Mouse (Mus musculus) CH12F3 (cell line): ENCODE measurements around the gene Glrx2.

Experiments used
- in situ Hi-C: fragments of 300-500 bp; cut with MboI; formaldehyde crosslinking; loops from 2 replicates; pipeline ENCODE4 v1.14.3; 2020; ENCODE audit warnings: low sequenced_read_pairs

The Glrx2 gene

GRCm38 (mm10) chr1:143741331-143741730 lies 25.2 kb downstream of the Glrx2 start:
- in situ Hi-C loops, result no loop called here

- in situ Hi-C loops, result no loop called here
Observed at GRCm38 (mm10) chr1:143742186-143742585, 26.0 kb downstream of the Glrx2 start.

GRCm38 (mm10) chr1:143745871-143746270 lies 29.7 kb downstream of the Glrx2 start:
- in situ Hi-C loops, result no loop called here

DNA sequence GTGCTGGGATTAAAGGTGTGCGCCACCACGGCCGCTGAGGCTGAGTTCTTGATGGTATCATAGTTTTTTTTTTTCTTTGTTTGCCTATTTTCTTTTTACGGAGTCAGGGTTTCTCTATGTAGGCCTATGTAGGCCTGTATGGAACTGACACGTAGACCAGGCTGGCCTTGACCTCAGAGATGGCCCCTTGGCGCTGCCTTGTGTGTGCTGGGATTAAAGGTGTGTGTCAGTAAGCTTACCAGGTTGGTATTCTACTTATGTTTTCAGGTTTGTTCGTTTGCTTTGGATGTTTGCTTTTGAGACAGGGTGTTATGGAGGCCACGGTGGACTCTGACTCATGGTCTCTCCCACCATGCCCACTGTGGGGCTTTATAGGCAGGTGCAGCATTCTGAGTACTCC lies 46.0 kb downstream of the Glrx2 start:
- in situ Hi-C loops, result no loop called here

DNA sequence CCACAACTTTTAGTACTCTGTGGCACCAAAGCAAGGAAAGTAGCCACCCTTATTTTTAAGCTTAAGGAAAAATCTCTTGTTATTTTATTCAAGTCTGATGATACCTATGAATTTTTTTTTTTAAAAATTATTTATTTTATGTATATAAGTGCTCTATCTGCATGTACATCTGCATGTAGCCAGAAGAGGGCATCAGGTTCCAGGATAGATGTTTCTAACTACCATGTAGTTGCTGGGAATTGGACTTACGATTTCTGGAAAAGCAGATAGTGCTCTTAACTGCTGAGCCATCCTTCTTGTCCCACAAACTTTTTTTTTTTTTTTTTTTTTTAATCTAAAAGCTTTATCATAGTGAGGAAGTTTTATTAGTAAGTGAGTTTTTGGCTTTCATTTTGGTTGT lies 48.3 kb downstream of the Glrx2 start:
- in situ Hi-C loops, result no loop called here

DNA sequence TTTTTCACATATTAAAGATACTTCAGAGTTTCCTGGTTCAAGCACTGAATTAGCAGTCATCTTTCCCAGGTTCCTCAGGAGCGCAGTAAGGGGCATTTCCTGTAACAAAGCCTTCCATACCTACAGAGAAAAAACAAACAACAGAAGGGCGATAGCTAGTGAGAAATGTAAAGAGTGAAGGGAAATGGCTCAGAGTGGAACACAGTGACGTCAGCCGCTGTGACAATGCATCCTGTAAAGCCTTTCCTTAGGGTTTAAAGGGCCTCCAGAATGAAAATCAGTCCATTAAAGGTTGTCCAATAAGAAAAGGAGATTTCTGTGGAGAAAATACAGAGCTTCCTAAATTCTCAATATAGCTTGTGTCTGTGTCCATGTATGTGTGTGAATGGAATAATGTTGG lies 49.7 kb downstream of the Glrx2 start:
- in situ Hi-C loops, result no loop called here

GRCm38 (mm10) chr1:143766238-143766637 lies 50.1 kb downstream of the Glrx2 start:
- in situ Hi-C loops, result no loop called here

GRCm38 (mm10) chr1:143770444-143771109 lies 54.4 kb downstream of the Glrx2 start:
- in situ Hi-C loops, result no loop called here

DNA sequence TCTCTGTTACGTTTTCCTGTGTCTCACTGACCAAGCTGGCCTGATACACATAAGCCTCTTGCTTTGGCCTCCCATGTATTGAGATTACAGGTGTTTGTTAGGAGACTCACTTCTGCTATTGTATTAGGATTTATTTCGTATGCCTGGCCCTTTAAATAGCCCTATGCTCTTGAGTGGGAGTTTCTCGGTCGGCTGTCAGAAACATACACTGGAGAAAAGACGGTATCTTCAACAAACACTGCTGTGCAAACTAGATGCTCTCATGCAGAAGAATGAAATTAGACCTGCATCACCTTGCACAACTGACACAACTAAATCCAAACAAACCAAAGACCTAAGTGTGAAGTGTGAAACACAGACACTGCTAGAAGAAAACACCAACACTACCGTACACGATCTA lies 56.9 kb downstream of the Glrx2 start:
- in situ Hi-C loops, result no loop called here

DNA sequence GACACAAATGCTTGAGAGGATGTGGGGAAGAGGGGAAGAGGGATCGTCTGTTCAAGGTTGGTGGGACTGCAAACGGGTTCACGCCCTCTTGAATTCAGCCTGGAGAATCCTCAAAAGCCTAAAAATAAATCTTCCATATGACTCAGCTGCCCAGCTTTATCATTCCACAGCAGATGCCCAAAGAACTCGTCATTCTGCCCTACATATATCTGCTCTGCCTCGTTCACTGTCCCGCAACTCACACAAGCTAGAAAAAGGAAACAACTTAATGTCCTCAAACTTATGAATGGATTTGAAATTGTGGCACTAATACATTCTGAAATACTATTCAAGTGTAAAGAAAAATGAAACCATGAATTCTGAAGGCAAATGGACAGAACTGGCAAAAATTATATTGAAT lies 57.8 kb downstream of the Glrx2 start:
- in situ Hi-C loops, result no loop called here

DNA sequence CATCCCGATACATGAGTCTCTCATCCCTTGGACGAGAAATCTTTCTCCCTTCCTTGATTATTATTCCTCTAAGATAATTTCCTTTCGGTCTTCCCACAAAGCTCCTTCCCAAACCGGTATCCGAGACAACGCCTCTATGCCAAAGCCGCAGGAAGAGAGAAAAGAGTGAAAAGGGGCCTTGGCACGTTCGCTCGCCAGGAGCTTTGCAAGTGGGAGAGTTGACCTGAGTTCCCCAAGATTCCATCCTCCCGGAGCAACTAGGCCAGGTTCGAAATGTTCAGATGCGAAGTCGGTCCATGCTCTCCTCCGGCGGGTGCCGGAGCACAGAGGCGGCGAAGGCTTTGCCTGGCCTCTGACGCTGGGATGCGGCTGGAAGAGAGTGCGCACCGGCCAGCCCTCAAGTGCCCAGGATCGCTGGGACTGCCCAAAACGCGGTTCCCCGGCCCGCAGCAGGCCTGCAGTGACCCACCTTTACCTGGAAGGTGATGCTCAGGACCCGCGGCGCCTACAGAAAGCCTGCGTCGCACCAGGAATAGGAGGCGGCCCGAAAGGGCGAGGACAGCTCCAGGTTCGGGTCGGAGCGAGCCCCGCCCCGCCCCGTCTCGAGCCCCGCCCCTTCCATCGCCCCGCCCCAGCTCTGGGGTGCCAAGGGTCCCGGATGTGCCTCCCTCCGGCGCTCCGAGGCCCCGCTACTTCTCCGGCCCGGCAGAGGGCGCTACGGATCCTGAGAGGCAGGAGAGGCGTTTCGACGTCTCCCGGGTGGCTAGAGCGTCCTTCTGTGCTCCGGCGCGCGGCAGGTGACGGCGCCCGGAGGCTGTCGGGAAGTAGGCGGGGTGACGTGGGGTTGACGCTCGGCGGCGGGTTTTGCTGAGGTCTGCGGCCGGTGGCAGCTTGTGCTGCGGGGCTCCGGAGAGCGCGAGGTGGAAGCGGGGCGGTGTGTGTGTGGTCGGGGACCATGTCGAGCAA lies 60.6 kb downstream of the Glrx2 start, which contains the start of the genes Trove2 and Uchl5:
Gene Trove2, minus strand, starts transcription at position 623 of the 966 bp plus-strand sequence.
Gene Uchl5, plus strand, starts transcription at position 827 of the 966 bp plus-strand sequence.
- in situ Hi-C loops, result loop anchor here (25.0 kb wide), 1 partner anchor 411 kb away; the partner anchor contains the start of gene Rgs13

GRCm38 (mm10) chr1:143777558-143778218 lies 61.5 kb downstream of the Glrx2 start:
- in situ Hi-C loops, result loop anchor here (25.0 kb wide), 1 partner anchor 410 kb away; the partner anchor contains the start of gene Rgs13

- in situ Hi-C loops, result loop anchor here (25.0 kb wide), 1 partner anchor 399 kb away; the partner anchor contains the start of gene Rgs13
Observed at GRCm38 (mm10) chr1:143788584-143789227, 72.6 kb downstream of the Glrx2 start.
